Mouse (Mus musculus) natural killer cell, adult 2 months (primary cell): ENCODE results near the gene Nubp1.
A peak's percentile ranks its signal among the peaks of the same experiment; 100 is the strongest.

ENCODE experiments used
- DNase-seq, 2 experiments: peaks; one replicate each; pipeline ENCODE4 v3.0.0; 2022; ENCODE audit warnings: low spot score in 2 of 2

Gene Nubp1

DNA sequence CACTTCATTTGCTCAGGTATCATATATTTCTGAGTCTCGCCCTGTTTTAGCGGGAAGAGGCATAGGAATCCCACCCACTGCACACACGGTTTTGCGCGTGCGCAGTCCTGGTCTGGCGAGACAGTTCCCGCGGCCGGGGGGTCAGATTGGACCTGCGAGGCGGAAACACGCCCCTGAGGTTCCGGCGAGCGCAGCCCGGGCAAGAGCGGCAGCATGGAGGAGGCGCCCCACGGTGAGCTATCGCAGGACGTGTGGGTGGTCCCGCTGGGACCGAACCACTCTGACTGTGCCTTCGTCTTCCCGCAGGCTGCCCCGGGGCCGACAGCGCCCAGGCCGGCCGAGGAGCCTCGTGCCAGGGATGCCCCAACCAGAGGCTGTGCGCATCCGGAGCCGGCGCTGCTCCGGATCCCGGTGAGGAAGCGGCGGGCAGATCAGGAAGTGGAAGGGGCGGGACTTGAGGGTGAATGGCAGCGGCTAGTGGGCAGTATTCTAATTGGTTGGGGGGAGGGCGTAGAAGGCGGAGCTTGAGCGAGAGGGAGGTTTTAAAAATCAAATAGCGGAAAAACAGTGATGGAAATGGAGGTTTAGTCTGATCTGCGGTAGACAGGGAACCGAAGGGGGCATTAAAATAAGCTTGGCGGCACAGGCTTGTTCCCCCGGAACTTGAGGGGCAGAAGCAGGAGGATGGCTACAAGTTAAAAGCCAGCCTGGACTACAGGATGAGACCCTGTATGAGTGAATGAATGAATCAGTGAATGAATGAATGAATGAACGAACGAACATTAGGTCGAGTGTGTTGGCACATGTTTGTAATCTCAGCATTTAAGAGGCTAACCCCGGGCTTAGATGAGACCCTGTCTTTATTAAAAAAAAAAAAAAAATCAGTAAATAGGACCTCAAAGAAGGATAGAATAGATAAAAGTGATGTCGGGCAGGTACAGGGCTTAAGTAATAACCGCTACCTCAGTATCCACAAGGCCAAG lies at the start of gene Nubp1:
Gene Nubp1, plus strand, starts transcription at position 185 of the 983 bp plus-strand sequence.
- peak; percentile 91 for DNase-seq

DNA sequence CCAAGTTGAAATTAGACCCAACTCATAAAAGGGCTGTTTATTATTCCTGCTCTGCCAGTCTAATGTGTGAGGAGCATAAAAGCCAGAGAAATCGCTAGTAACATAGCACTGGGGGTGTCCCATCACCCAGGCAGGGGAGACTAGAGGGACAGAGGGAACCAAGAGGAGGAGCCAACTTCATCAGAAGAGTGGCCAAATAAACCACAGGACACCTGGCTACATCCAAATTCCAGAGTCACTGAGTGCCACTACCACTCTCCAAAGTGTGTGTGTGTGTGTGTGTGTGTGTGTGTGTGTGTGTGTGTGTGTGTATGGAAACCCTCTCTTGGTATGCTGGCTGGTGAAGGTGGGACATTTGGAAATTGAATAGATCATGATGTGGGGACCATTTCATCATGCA lies 48.7 kb upstream of the Nubp1 start:
- no peak for DNase-seq

DNA sequence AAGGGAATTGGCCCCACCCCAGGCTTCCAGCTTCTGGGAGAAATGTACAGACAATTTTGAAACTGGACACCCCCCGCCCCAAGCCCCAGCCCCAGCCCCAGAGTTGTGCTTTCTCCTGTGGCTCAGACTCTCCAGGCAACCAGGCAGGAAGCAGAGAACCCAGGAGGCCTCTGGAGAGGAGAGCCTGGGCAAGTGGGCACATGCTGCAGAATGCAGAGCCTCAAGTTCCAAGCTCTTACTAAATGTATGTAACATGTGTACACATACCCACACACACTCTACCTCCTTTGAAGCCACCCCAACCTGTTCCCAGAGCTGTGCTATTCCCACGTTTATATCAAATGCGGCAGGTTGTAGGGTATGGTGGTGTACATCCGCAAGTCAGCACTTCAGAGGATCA lies 46.0 kb upstream of the Nubp1 start:
- no peak for DNase-seq

DNA sequence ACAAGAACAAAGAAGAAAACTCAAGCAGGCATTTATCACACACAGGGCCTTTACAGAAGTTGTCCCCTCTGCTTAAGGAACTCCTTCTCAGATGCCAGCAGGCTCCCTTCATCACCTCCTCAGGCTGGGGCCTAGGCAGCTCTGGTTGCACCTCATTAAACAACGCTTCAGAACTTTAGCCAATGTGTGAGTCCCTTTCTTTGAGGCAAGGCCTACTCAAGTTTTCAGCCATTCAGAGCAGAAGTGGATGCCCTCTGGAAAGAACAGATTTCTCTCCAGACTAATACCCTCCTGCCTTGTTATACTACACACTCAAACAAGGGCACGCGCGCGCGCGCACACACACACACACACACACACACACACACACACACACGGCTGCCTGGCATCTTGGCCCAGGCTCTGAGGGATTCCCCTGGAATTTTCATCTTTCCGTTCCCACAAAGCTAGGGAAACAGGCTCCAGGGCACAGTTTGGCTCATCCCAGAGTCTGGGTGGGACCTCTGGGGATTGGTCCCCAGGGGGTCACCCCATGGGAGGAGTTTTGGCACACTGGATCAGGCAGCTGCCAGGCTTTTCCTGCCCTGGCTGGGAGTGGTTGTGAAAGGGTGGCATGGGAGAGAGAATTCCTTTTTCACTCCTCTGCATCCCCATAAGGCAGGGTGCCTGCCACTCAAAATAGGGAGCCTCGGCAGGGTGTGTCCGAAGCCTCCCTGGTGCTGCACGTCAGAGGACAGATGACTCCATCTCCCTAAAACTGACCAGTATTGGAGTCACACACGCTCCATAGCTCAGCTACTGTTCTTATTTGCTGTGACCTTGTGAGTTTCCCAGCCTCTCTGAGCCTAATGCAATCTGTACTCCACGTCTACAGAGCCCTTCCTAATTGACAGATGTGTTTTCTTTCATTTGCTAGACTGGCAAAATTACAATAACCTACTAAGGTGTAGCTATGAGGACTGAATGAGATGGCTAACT lies 45.2 kb upstream of the Nubp1 start:
- no peak for DNase-seq

DNA sequence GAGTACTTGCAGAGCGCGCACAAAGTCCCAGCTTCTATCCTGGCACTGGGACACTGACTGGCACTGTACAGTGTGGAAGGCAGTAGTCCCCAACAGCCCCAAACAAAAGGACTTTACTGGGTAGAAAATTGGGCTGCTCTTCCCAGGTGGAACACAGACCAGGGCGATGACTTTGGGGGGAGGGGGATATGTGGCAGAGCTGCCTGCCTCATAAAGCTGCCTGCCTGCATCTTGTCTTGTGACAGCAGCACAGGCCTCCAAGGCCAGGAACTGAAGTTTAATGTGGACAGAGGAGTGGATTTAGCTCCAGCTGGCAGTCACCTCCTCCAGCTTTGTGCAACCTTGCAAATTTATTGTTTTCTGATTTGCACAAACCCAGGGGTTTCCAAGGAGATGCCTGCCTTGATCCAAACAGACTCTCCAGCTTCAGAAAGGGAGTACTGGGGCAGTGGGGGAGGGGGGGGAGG lies 42.2 kb upstream of the Nubp1 start:
- no peak for DNase-seq

DNA sequence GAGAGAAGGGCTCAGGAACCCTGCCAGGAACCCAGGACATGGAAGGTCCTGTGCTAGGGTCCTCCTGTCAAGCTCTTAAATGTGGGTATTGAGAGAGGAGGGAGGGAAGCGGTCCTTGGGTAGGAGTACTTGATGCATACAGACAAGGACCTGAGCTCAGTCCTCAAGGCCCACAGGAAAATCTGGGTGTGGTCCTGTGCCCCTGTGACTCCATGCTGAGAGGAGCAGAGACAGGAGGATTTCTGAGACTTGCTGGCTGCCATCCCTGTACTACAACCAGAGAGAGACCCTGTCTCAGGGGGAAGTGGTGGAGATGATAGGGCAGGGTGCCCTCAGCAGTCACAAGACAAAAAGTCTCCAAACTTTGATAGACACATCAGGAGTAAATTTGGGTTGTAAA lies 41.8 kb upstream of the Nubp1 start:
- no peak for DNase-seq

DNA sequence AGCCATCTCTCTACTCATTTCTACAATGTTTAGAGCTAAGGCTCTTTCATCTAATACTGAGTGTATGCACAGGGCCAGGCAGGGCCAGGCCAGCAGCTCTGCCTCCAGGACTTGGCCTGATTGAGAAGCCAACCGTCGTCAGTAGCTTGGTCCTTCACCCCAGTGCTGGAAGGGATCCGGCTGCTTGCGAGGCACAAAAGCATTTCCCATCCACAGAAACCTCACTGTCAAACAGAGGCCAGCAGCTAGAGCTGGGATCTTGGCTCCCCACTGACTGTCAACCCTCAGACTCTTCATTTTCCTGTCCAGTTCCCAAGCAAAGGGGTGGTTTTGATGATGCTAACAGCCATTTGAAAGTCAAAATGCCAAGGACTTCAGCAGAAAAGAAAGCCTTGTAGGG lies 39.4 kb upstream of the Nubp1 start:
- DNase-seq: no peak

DNA sequence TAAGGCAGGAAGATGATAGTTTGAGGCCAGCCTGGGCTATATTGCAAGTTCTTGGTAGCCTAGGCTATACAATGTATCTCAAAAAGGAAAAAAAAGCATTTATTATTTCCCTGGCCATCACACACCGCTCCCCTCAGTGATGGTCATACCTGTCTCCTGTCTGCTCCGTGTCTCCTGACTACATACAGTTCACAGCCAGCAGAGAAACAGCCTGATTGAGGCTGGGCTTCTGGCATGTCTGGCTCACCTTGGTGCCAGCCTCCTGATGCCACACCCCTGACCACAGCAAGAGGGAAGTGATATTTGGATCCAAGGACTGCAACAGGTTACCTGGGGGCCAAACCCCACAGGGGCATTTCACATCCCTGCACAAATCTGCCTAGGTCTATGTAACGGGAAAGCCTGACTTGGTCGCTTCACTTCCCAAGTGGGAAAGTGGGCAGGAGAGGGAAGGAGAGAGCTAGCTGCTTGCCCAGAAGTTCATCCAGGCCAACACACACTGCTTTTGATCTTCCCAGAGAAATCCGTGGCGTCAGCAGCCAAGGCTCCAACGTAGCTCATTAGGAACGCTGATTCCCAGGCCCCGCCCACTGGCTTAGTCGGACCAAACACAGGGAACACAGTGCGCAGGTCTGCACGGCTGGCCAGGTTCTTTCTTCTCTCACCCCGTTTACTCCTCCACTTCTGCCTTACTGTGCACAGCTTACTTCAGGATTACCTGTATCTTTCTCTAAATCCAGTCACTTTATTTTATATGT lies 37.3 kb upstream of the Nubp1 start:
- DNase-seq: no peak

DNA sequence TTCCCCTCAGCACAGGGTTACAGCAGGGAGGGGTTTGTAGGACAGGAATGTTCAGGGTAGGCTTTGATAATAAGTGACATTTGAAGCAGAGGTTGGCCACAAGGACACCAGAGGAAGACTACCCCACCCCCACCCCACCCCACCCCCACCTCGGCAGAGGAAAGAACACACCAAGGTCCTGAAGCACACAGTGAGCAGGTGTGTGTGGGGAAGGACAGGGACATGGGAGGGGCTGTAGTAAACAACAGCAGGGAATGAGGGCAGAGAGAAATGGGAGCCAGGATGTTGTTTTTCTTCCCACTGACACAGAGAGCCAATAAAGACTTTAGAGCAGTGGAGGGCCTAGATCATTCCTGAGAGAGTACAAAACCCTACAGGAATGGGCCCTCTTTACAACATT lies 34.5 kb upstream of the Nubp1 start:
- DNase-seq: no peak

DNA sequence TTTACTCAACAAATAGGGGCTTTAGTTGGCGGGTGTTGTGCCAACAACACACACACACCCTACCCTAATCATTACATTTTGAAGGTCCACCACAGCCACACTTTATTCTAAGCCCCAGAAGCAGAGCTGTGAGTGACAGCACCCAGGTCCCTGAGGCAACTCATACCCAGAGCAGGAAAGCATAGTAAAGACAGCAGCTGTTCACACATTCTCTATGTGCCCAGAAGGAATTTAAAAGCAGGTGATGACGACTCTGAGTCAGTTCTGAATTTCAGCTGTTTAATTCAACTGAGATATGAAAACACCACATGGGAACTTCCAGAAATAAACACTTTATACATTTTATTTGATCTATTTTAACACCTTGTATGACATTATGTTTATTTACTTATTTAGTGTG lies 32.2 kb upstream of the Nubp1 start:
- DNase-seq: no peak

DNA sequence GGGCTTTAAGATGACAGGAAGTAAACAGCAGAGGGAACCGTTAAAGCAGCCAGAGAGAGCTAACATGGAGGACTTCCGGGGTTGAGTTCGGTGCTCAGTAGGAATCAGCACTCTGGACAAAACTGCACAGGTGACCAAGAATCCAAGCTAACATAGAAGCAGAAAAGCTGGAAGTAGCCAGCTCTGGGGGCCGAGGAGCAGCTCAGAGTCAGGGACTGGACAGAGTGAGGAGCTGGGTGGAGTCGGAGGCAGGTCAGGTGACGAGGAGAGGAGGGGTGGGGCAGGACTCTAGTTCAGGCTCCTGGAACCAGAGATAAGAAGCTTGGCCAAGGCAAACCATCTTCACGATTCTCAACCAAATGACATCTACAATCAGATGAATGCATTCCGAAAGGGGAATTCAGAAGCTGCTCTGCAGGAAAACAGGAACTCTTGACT lies 27.7 kb upstream of the Nubp1 start:
- DNase-seq: peak; percentile 19 to 34

DNA sequence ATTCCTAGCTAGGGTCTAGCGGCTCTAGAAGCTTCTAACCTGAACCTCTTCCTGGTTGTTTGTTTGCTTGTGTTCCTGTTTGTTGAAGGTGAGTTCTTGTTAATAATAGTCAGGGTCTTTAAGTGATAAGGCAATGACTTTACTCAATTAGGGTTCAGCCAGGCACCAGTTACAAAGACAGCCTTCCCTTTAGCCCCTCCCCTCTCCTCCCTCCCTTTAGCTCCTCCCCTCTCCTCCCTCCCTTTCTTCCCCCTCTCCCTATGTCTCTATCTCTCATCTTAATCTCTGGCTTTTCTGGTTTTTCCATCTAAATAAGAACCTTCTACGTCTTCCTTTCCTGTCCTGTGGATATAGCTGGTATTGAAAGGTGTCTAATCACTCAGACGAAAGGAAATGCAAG lies 27.2 kb upstream of the Nubp1 start:
- no peak for DNase-seq

DNA sequence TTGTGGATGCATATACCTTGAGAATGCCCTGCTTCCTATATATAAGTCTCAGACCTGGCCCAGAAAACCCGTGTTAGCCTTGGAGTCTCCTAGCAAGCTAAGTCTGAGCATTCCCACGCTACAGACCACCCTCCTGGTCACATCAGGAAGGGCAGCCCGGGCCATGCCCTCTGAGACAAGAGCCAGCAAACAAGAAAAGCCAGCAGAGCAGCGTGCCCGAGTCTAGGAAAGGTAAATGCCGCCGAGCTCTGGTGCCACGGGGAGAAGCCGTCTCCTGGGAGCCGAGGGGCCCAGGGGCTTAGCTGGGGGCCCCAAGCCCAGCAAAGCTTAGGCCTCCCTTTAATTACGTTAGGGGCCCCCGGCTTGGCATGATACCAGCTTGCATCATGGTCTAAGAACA lies 26.5 kb upstream of the Nubp1 start:
- no peak for DNase-seq

DNA sequence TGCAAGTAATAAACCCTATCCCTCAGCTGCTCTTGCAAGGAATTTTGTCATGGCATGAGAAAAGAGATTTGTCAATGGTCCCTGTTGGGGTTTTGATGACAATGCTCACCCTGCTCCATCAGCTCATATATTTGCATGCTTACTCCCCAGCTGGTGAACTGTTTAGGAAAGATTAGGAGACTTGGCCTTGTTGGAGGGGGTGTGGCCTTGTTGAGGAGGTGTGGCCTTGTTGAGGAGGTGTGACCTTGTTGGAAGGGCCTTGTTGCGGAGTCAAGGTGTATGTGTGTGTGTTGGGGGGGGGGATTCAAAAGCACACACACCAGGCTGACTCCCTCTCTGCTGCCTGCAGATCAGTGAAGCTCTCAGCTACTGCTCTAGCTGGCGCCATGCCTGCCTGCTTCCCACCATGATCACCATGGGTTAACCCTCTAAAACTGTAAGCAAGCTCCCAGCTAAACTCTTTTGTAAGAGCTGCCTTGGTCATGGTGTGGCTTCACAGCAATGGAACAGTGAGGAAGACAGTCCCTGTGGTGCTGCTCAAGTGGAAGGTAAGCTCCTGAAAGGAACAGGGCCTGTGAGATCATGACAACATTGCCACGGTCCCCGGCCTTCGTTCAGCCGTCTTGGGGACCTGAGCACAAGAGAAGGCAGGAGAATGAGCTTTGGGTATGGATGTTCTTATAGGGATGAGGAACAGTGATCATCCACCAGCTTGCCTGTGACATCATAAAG lies 22.9 kb upstream of the Nubp1 start:
- DNase-seq: no peak

DNA sequence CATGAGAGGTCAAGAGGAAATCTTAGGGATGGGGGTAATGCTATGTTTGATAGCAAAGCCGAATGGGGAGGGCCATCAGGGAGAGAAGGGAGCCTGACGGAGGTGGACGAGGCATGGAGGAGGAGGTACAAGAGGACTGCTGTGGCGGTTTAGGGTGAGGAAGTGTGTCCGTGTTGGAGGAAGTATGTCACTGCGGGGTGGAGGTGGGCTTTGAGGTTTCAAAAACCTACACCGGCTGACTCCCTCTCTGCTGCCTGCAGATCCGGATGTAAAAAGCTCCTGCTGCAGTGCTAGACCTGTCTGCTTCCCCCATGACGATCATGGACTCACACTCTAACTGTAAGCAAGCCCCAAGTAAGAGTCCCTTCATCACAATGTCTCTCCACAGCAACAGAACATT lies 19.2 kb upstream of the Nubp1 start:
- DNase-seq: no peak

DNA sequence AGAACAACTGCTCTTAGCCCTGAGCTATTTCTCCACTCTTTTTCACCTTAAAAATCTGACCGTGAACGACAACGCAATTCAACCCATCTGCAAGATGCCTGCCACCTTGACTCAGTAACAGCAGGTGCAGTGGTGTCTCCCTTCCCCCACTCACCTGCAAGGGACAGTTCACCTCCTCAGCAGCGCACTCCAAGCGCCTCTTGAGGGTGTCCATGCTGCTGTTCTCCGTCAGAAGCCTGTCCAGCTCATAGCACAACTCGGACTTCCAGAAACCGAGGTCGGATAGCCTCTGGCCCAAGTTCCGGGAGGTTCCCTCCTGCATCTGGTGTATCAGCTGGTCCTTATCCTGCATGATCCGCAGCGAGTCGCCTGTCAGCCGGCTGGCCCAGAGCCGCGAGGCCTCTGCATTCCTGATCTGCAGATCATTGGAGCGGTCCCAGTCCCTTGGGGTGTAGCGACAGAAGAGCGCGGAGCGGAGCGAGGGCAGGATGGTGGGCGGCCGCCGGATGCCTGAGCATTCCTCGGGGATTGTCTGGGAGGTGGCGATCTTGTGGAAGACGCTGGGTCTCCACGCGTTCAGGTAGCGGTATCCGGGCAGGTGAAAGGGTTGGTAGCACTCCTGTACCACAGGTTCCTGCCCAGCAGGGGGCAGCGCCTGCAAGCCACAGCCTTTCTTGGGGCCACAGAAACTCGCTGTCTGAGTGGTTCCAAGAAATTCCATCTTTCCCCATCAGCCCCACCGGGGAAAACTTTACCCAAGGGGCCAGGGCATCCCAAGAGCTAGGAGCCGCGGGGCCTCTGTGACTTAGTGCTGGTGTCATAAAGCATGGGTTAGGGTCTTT lies 16.8 kb upstream of the Nubp1 start, which contains the start of gene Tekt5:
Gene Tekt5, minus strand, starts transcription at position 792 of the 842 bp plus-strand sequence.
- DNase-seq: peak in 1 of 2 experiments; percentile 28

DNA sequence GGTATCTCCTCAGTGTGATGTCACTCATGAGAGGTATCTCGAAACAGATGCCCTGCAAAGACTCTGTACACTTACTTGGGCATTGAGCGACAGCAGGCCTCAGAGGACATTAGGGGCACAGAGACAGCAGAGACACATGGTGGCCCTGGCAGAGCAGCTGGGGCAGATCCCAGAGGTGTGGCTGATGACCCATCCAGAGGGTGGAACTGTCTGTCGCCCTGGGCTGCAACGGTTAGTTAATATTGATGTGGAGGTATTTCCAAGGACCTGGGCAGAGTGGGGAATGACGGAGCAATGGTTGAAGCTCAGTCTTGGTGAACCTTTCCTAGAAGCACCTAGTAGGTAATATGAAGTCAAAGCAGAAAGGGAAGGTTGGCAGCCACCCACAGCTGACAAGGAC lies 13.0 kb upstream of the Nubp1 start:
- DNase-seq: no peak

DNA sequence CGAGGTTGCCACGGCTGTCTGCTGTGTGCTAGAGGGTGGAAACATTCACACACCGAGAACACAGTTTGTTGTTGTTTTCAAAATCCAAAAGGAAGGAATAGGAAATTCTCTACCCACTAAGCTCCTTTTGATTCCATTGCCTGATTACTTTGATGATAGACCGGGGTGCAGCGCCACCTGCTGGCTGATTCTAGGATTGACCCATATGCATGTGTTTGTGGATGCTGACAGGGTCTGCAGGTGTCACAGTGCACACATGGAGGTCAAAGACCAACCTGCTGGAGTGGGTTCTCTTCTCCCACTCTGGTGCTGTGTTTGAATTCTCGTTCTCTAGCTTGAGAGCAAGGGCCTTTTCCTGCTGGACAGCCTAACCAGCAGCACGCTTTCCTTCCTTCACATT lies 12.6 kb upstream of the Nubp1 start:
- DNase-seq: peak; percentile 55 to 77

DNA sequence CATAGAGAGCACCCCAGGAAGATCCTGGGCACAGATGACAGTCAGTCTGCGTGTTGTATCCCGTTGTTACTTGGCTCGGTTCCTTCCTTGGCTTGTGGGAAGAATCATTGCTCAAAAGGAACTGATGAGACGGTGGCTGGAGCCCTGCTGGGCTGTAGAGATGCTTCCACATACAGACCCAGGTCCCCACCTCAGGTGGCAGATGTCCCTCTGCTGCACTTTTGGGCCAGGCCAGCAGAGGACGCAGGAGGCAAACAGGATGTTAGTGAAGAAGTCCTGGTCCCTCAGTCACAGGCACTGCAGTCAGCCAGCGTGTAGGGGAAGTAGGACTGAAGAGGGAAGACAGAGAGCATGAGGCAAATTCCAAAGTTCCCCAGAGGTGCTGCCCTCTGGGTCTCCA lies 4.2 kb downstream of the Nubp1 start:
- peak in 1 of 2 experiments; percentile 54 for DNase-seq

DNA sequence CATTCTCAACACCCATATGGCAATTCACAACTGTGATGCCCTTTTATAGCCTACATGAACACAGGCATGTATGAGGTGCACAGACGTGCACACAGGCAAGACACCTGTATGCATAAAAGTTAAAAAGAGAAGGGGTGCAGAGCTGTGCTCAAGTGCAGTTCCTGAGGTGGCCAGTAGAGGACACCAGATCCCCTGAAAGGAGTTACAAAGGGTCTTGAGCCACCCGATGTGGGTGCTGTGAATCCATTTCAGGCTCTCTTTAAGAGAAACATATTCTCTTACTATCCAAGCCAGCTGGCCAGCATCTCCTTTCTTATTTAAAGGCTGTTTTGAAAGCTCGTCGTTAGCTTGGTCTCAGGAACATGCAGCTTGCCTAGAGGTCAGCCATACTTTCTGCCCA lies 5.1 kb downstream of the Nubp1 start:
- peak in 1 of 2 experiments; percentile 26 for DNase-seq
